Mouse (Mus musculus): ENCODE measurements around the gene Klhl35. TPM values are rescaled to one million over a fixed set of nuclear protein-coding genes. Genes with fewer than 3 reads are reported as not detected.

The Klhl35 gene
- polyA plus RNA-seq, 1 experiment: not detected

- Histone ChIP-seq H3K79me2 (ENCODE audit: control insufficient read depth, insufficient read depth) (peaks cover 24% of the 10 kb centered on the region), H3K27me3 (ENCODE audit: control insufficient read depth, insufficient read depth, insufficient read length) (no peaks in the 10 kb centered on the region), H3K36me3 (ENCODE audit: control insufficient read depth, insufficient read depth) (no peaks in the 10 kb centered on the region), H3K4me3 (peak overlapping the region; percentile 87), H3ac (ENCODE audit: control insufficient read depth, insufficient read length) (peak overlapping the region; percentile 42), H3K4me2 (ENCODE audit: low read depth) (peak overlapping the region; percentile 71)
- TF ChIP-seq USF1 (IDR thresholded peaks at IDR 0.05; ENCODE audit: low read depth) (no peak), E2F4 (IDR thresholded peaks at IDR 0.05; ENCODE audit: insufficient read depth) (no peak), MYOG (IDR thresholded peaks at IDR 0.05; ENCODE audit: control insufficient read depth in 1 of 3, insufficient read depth in 1 of 3, insufficient read length in 2 of 3, low read depth in 2 of 3) (no peak), MAX (IDR thresholded peaks at IDR 0.05; ENCODE audit: low read depth) (no peak), SRF (IDR thresholded peaks at IDR 0.05; ENCODE audit: control insufficient read depth, insufficient read length, low read depth) (no peak), CEBPB (IDR thresholded peaks at IDR 0.05; ENCODE audit: insufficient read depth, poor library complexity, severe bottlenecking) (no peak), TCF12 (IDR thresholded peaks at IDR 0.05; ENCODE audit: insufficient read depth, poor library complexity, severe bottlenecking) (no peak), POLR2A (IDR thresholded peaks at IDR 0.05; ENCODE audit: insufficient read length, low read depth) (no peak), TCF3 (IDR thresholded peaks at IDR 0.05; ENCODE audit: insufficient read length, low read depth) (no peak), REST (IDR thresholded peaks at IDR 0.05; ENCODE audit: insufficient read depth, insufficient read length) (no peak), MYOD1 (IDR thresholded peaks at IDR 0.05; ENCODE audit: control insufficient read depth in 1 of 3, insufficient read length in 2 of 3, low read depth in 2 of 3) (no peak), POLR2AphosphoS2 (IDR thresholded peaks at IDR 0.05; ENCODE audit: insufficient read length, low read depth) (no peak)
Observed at GRCm38 (mm10) chr7:99483924-99484319, 18.1 kb downstream of the Klhl35 start.

- Histone ChIP-seq H3K4me2 (ENCODE audit: low read depth) (no peak overlapping the region), H3K27me3 (ENCODE audit: control insufficient read depth, insufficient read depth, insufficient read length) (no peaks in the 10 kb centered on the region), H3K36me3 (ENCODE audit: control insufficient read depth, insufficient read depth) (no peaks in the 10 kb centered on the region), H3K4me3 (no peak overlapping the region), H3K79me2 (ENCODE audit: control insufficient read depth, insufficient read depth) (peaks cover 24% of the 10 kb centered on the region), H3ac (ENCODE audit: control insufficient read depth, insufficient read length) (no peak overlapping the region)
- no peak for TF ChIP-seq MYOG (IDR thresholded peaks at IDR 0.05; ENCODE audit: control insufficient read depth in 1 of 3, insufficient read depth in 1 of 3, insufficient read length in 2 of 3, low read depth in 2 of 3)
- TF ChIP-seq TCF3 (IDR thresholded peaks at IDR 0.05; ENCODE audit: insufficient read length, low read depth): no peak
- TF ChIP-seq MYOD1 (IDR thresholded peaks at IDR 0.05; ENCODE audit: control insufficient read depth in 1 of 3, insufficient read length in 2 of 3, low read depth in 2 of 3): no peak
- no peak for TF ChIP-seq CEBPB (IDR thresholded peaks at IDR 0.05; ENCODE audit: insufficient read depth, poor library complexity, severe bottlenecking)
Observed at GRCm38 (mm10) chr7:99484679-99485078, 18.9 kb downstream of the Klhl35 start.

GRCm38 (mm10) chr7:99489708-99490107 is 23.9 kb downstream of the Klhl35 start:
- H3K79me2 ChIP-seq (ENCODE audit: control insufficient read depth, insufficient read depth): no peaks in the 10 kb centered on the region
- H3K27me3 ChIP-seq (ENCODE audit: control insufficient read depth, insufficient read depth, insufficient read length): no peaks in the 10 kb centered on the region
- TF ChIP-seq POLR2A (IDR thresholded peaks at IDR 0.05; ENCODE audit: insufficient read length, low read depth): no peak
- no peak overlapping the region for H3ac ChIP-seq (ENCODE audit: control insufficient read depth, insufficient read length)
- H3K4me3 ChIP-seq: no peak overlapping the region
- H3K36me3 ChIP-seq (ENCODE audit: control insufficient read depth, insufficient read depth): no peaks in the 10 kb centered on the region
- H3K4me2 ChIP-seq (ENCODE audit: low read depth): no peak overlapping the region

- Histone ChIP-seq H3K4me3 (no peak overlapping the region), H3ac (ENCODE audit: control insufficient read depth, insufficient read length) (no peak overlapping the region), H3K36me3 (ENCODE audit: control insufficient read depth, insufficient read depth) (no peaks in the 10 kb centered on the region), H3K4me2 (ENCODE audit: low read depth) (no peak overlapping the region), H3K27me3 (ENCODE audit: control insufficient read depth, insufficient read depth, insufficient read length) (peaks cover 12% of the 10 kb centered on the region), H3K79me2 (ENCODE audit: control insufficient read depth, insufficient read depth) (no peaks in the 10 kb centered on the region)
- TF ChIP-seq MAX (IDR thresholded peaks at IDR 0.05; ENCODE audit: low read depth): no peak
- no peak for TF ChIP-seq USF1 (IDR thresholded peaks at IDR 0.05; ENCODE audit: low read depth)
- no peak for TF ChIP-seq POLR2A (IDR thresholded peaks at IDR 0.05; ENCODE audit: insufficient read length, low read depth)
- no peak for TF ChIP-seq POLR2AphosphoS2 (IDR thresholded peaks at IDR 0.05; ENCODE audit: insufficient read length, low read depth)
- no peak for TF ChIP-seq MYOD1 (IDR thresholded peaks at IDR 0.05; ENCODE audit: control insufficient read depth in 1 of 3, insufficient read length in 2 of 3, low read depth in 2 of 3)
- no peak for TF ChIP-seq CEBPB (IDR thresholded peaks at IDR 0.05; ENCODE audit: insufficient read depth, poor library complexity, severe bottlenecking)
- TF ChIP-seq E2F4 (IDR thresholded peaks at IDR 0.05; ENCODE audit: insufficient read depth): no peak
- no peak for TF ChIP-seq SRF (IDR thresholded peaks at IDR 0.05; ENCODE audit: control insufficient read depth, insufficient read length, low read depth)
- TF ChIP-seq TCF12 (IDR thresholded peaks at IDR 0.05; ENCODE audit: insufficient read depth, poor library complexity, severe bottlenecking): no peak
- TF ChIP-seq TCF3 (IDR thresholded peaks at IDR 0.05; ENCODE audit: insufficient read length, low read depth): no peak
- TF ChIP-seq MYOG (IDR thresholded peaks at IDR 0.05; ENCODE audit: control insufficient read depth in 1 of 3, insufficient read depth in 1 of 3, insufficient read length in 2 of 3, low read depth in 2 of 3): no peak
Observed at GRCm38 (mm10) chr7:99499128-99499527, 33.3 kb downstream of the Klhl35 start.

DNA sequence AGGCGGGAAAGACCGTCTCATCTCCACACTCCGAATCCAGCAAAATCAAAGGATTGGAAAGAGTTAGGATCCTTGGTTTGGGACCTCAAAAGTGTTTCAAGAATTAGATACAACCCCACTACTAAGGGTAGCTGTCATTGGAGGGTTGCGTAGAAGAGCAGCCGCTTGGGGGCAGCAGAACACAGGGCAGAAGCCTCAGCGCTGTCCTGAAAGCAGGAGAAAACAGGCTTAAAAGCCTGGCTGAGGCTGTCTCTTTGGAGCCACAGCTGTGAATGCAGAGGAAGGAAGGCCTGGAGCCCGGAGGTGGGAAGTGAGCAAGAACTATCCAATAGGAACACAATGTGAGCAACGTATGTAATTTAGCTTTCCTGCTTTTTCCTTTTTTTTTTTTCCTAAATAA is 34.4 kb downstream of the Klhl35 start:
- Histone ChIP-seq H3K36me3 (ENCODE audit: control insufficient read depth, insufficient read depth) (no peaks in the 10 kb centered on the region), H3K27me3 (ENCODE audit: control insufficient read depth, insufficient read depth, insufficient read length) (peaks cover 12% of the 10 kb centered on the region), H3K4me3 (no peak overlapping the region), H3ac (ENCODE audit: control insufficient read depth, insufficient read length) (no peak overlapping the region), H3K79me2 (ENCODE audit: control insufficient read depth, insufficient read depth) (no peaks in the 10 kb centered on the region), H3K4me2 (ENCODE audit: low read depth) (no peak overlapping the region)
- TF ChIP-seq MAX (IDR thresholded peaks at IDR 0.05; ENCODE audit: low read depth) (no peak), E2F4 (IDR thresholded peaks at IDR 0.05; ENCODE audit: insufficient read depth) (no peak), TCF3 (IDR thresholded peaks at IDR 0.05; ENCODE audit: insufficient read length, low read depth) (no peak), MYOG (IDR thresholded peaks at IDR 0.05; ENCODE audit: control insufficient read depth in 1 of 3, insufficient read depth in 1 of 3, insufficient read length in 2 of 3, low read depth in 2 of 3) (no peak), SRF (IDR thresholded peaks at IDR 0.05; ENCODE audit: control insufficient read depth, insufficient read length, low read depth) (no peak), TCF12 (IDR thresholded peaks at IDR 0.05; ENCODE audit: insufficient read depth, poor library complexity, severe bottlenecking) (no peak), CEBPB (IDR thresholded peaks at IDR 0.05; ENCODE audit: insufficient read depth, poor library complexity, severe bottlenecking) (no peak), POLR2A (IDR thresholded peaks at IDR 0.05; ENCODE audit: insufficient read length, low read depth) (no peak), MYOD1 (IDR thresholded peaks at IDR 0.05; ENCODE audit: control insufficient read depth in 1 of 3, insufficient read length in 2 of 3, low read depth in 2 of 3) (no peak), USF1 (IDR thresholded peaks at IDR 0.05; ENCODE audit: low read depth) (no peak), POLR2AphosphoS2 (IDR thresholded peaks at IDR 0.05; ENCODE audit: insufficient read length, low read depth) (no peak), REST (IDR thresholded peaks at IDR 0.05; ENCODE audit: insufficient read depth, insufficient read length) (no peak)

Measured in myocyte (in vitro differentiated cells).